ENCODE assay signal across 8 mouse cellular contexts in genomic region chr6:88193433-88194052, GRCm38 (mm10). TPM values are rescaled to one million over a fixed set of nuclear protein-coding genes. Genes with fewer than 3 reads are reported as not detected.
A peak's percentile ranks its signal among the peaks of the same experiment; 100 is the strongest.
DNase-seq lines count a peak whose midpoint lies in the region; ATAC-seq and TF ChIP-seq lines count a peak whose summit lies in the region.

Gata2 (plus strand) TSS chr6:88193891.

- under 1% methylated on average over 57 of the region's 57 CpGs for WGBS in forebrain, embryonic 11.5 days
- 2% methylated on average over 52 of the region's 57 CpGs for WGBS in hindbrain, embryonic 13.5 days
- WGBS in liver, embryonic 14.5 days (ENCODE audit: insufficient replicate concordance): 3% methylated on average over 55 of the region's 57 CpGs
- WGBS in neural tube, embryonic 15.5 days: 1% methylated on average over 55 of the region's 57 CpGs

- H3K36me3 ChIP-seq in forebrain, embryonic 11.5 days (ENCODE audit: control insufficient read depth, insufficient read depth, low read length): no peaks in the 10 kb centered on the region
- no peaks in the 10 kb centered on the region for H3K36me3 ChIP-seq in hindbrain, embryonic 13.5 days
- H3K36me3 ChIP-seq in liver, embryonic 14.5 days (replicated peaks; ENCODE audit: control insufficient read depth, insufficient read depth, low read depth): no peaks in the 10 kb centered on the region
- H3K36me3 ChIP-seq in neural tube, embryonic 15.5 days: no peaks in the 10 kb centered on the region

- peak within 1 kb of the TSS; percentile 36 for H3K9ac ChIP-seq in forebrain, embryonic 11.5 days (ENCODE audit: low read length)
- H3K9ac ChIP-seq in hindbrain, embryonic 13.5 days: peak within 1 kb of the TSS; percentile 70
- no peak within 1 kb of the TSS for H3K9ac ChIP-seq in liver, embryonic 14.5 days (replicated peaks)
- no peak within 1 kb of the TSS for H3K9ac ChIP-seq in neural tube, embryonic 15.5 days (replicated peaks)

- H3K9me3 ChIP-seq in forebrain, embryonic 11.5 days (ENCODE audit: control insufficient read depth, low read length): no peaks in the 10 kb centered on the region
- H3K9me3 ChIP-seq in hindbrain, embryonic 13.5 days: no peaks in the 10 kb centered on the region
- H3K9me3 ChIP-seq in liver, embryonic 14.5 days (ENCODE audit: control insufficient read depth, low read length): no peaks in the 10 kb centered on the region
- H3K9me3 ChIP-seq in neural tube, embryonic 15.5 days (replicated peaks): no peaks in the 10 kb centered on the region

- peak; percentile 61 for DNase-seq in ovary, postnatal 36 days (ENCODE audit: low spot score)
- no peak for DNase-seq in ovary, postnatal 14 days (ENCODE audit: low spot score)
- DNase-seq in forebrain, embryonic 11.5 days (ENCODE audit: low spot score): no peak
- no peak for DNase-seq in liver, embryonic 14.5 days (ENCODE audit: low read depth in 3 of 3, low spot score in 3 of 3)
- DNase-seq in spleen, postnatal 14 days (ENCODE audit: low spot score in 2 of 2): no peak
- DNase-seq in layer of hippocampus, adult 11-12 months (ENCODE audit: low spot score): no peak

- TF ChIP-seq EP300 in liver, embryonic 14.5 days (IDR thresholded peaks at IDR 0.05; ENCODE audit: low read depth): no peak

- H3K4me1 ChIP-seq in forebrain, embryonic 11.5 days (replicated peaks; ENCODE audit: control insufficient read depth, insufficient read depth, low read length): peaks cover 34% of the 10 kb centered on the region
- H3K4me1 ChIP-seq in hindbrain, embryonic 13.5 days (replicated peaks): peaks cover 57% of the 10 kb centered on the region
- peaks cover 2 to 7% of the 10 kb centered on the region in 2 experiments; a peak in 3 of 4 replicates for H3K4me1 ChIP-seq in liver, embryonic 14.5 days (replicated peaks; ENCODE audit: control insufficient read depth in 2 of 2, insufficient read depth in 2 of 2, low read length in 1 of 2)
- H3K4me1 ChIP-seq in neural tube, embryonic 15.5 days: peaks cover 51% of the 10 kb centered on the region

- peaks cover 97% of the 10 kb centered on the region for H3K27me3 ChIP-seq in forebrain, embryonic 11.5 days (ENCODE audit: control insufficient read depth, insufficient read depth, low read length)
- H3K27me3 ChIP-seq in hindbrain, embryonic 13.5 days: peaks cover 97% of the 10 kb centered on the region
- H3K27me3 ChIP-seq in liver, embryonic 14.5 days (ENCODE audit: control insufficient read depth, insufficient read depth, low read length): peaks cover 94% of the 10 kb centered on the region
- H3K27me3 ChIP-seq in neural tube, embryonic 15.5 days (replicated peaks): peaks cover 98% of the 10 kb centered on the region

- no peak for TF ChIP-seq CTCF in liver, embryonic 14.5 days (IDR thresholded peaks at IDR 0.05; ENCODE audit: low read depth)

- H3K4me2 ChIP-seq in forebrain, embryonic 11.5 days (ENCODE audit: low read depth, low read length, severe bottlenecking): peak within 1 kb of the TSS; percentile 46
- H3K4me2 ChIP-seq in hindbrain, embryonic 13.5 days: peak within 1 kb of the TSS; percentile 54
- peak within 1 kb of the TSS; percentile 50 for H3K4me2 ChIP-seq in liver, embryonic 14.5 days (ENCODE audit: low read depth)
- peak within 1 kb of the TSS; percentile 52 for H3K4me2 ChIP-seq in neural tube, embryonic 15.5 days

- H3K4me3 ChIP-seq in forebrain, embryonic 11.5 days (ENCODE audit: low read depth, low read length): peak within 1 kb of the TSS; percentile 27
- H3K4me3 ChIP-seq in hindbrain, embryonic 13.5 days: peak within 1 kb of the TSS; percentile 41
- H3K4me3 ChIP-seq in liver, embryonic 14.5 days (ENCODE audit: insufficient read depth in 1 of 2, low read depth in 2 of 2, low read length in 2 of 2): peak within 1 kb of the TSS; percentile 4 to 28
- H3K4me3 ChIP-seq in neural tube, embryonic 15.5 days (replicated peaks): peak within 1 kb of the TSS; percentile 31

- no peak within 1 kb of the TSS for H3K27ac ChIP-seq in forebrain, embryonic 11.5 days (ENCODE audit: low read depth, low read length)
- peak within 1 kb of the TSS; percentile 76 for H3K27ac ChIP-seq in hindbrain, embryonic 13.5 days
- H3K27ac ChIP-seq in liver, embryonic 14.5 days: no peak within 1 kb of the TSS
- no peak within 1 kb of the TSS for H3K27ac ChIP-seq in neural tube, embryonic 15.5 days (replicated peaks)

- ATAC-seq in forebrain, embryonic 11.5 days (replicated peaks; ENCODE audit: low FRiP score): no peak
- no peak for ATAC-seq in hindbrain, embryonic 13.5 days (ENCODE audit: low FRiP score)
- no peak for ATAC-seq in liver, embryonic 14.5 days (ENCODE audit: insufficient read depth)
- ATAC-seq in neural tube, embryonic 15.5 days (ENCODE audit: low FRiP score): no peak

RNA-seq across cellular contexts. Expression of gene Gata2, which starts in this region (rescaled TPM):
- polyA plus RNA-seq in forebrain, embryonic 11.5 days (2014; fragmentation: Nextera tagmentation; extraction: Ambion mirVana): 6.3 and 7.9 TPM in 2 replicates
- polyA plus RNA-seq in hindbrain, embryonic 13.5 days (2015; fragmentation: Nextera tagmentation; extraction: Ambion mirVana): 20.6 and 27.0 TPM in 2 replicates
- polyA plus RNA-seq in liver, embryonic 14.5 days (2012; rRNA removed): 2.4 and 2.8 TPM in 2 replicates
- 3.1 and 3.9 TPM in 2 replicates for polyA plus RNA-seq in liver, embryonic 14.5 days (2014; fragmentation: Nextera tagmentation; extraction: Ambion mirVana)
- polyA plus RNA-seq in neural tube, embryonic 15.5 days (2015; fragmentation: Nextera tagmentation; extraction: Ambion mirVana): 7.2 and 14.3 TPM in 2 replicates

Comparison
In these comparisons a context has a peak if more than half of its experiments do, and no peak if none do; other contexts are left out.
1. H3K9ac ChIP-seq: peak in forebrain, embryonic 11.5 days (single experiment) and hindbrain, embryonic 13.5 days (single experiment); none in liver, embryonic 14.5 days (single experiment) and neural tube, embryonic 15.5 days (single experiment).
2. Peak in every context shown above with its lines, with median percentiles within 50 percentile points of each other: H3K4me2 ChIP-seq and H3K4me3 ChIP-seq.